Mouse (Mus musculus) liver, embryonic 14 days (tissue): Measurements from ENCODE around the gene Ccnb3. TPM values are rescaled to one million over a fixed set of nuclear protein-coding genes. Genes with fewer than 3 reads are reported as not detected.

Source experiments
- polyA plus RNA-seq: library from polyadenylated mRNA; depleted of rRNA; stranded (reverse); fragments of >200 nt; gene quantifications from 2 replicates; pipeline ENCODE4 v1.2.3, GENCODE M21; 2012; rRNA removed

Ccnb3 gene
- polyA plus RNA-seq: 0.01 and 0.02 TPM in 2 replicates

GRCm38 (mm10) chrX:7041519-7041918 is at the start of gene Ccnb3:
TSS of gene Ccnb3 (minus strand) at chrX:7041619.

GRCm38 (mm10) chrX:7067219-7067618 is 25.8 kb upstream of the Ccnb3 start, which contains the start of gene Akap4:
TSS of gene Akap4 (plus strand) at chrX:7067519.

Other genes with a start within 250 kb of the Ccnb3 start
- not detected in 2 replicates for gene Akap4, start 25.9 kb upstream of the Ccnb3 start, polyA plus RNA-seq